Mouse (Mus musculus): ENCODE measurements around the gene Hist1h3f. TPM values are rescaled to one million over a fixed set of nuclear protein-coding genes. Genes with fewer than 3 reads are reported as not detected.
A peak's percentile ranks its signal among the peaks of the same experiment; 100 is the strongest.

The Hist1h3f gene
- total and polyA plus RNA-seq, 2 experiments = 0.29 to 11.1 TPM

DNA sequence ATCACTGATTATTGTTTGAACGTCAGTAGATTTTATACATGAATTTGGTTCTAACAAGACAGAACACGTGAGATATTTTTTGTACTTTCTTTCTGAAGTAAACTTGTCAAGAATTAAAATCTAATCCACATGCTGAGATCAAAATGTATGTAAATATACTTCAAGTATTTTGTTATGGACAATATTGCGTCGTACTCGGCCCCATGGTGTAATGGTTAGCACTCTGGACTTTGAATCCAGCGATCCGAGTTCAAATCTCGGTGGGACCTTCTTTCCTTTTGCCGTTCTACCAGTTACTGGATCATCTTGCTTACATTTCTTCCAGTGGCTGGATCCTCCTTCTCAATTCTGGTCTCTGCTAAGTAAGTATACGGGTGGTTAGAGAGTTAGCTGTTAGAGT is 24.4 kb upstream of the Hist1h3f start:
- H3K27ac ChIP-seq (replicated peaks; ENCODE audit: insufficient read depth, low read depth, low read length) = no peak overlapping the region
- no peak for TF ChIP-seq CTCF (IDR thresholded peaks at IDR 0.05; ENCODE audit: low read depth, low read length)
- no peak for TF ChIP-seq POLR2A (IDR thresholded peaks at IDR 0.05; ENCODE audit: extremely low read depth, insufficient read depth, low read length)
- peaks cover 2% of the 10 kb centered on the region; the same call in 1 of the 2 replicates for H3K4me1 ChIP-seq (ENCODE audit: control insufficient read depth, insufficient read depth, low read length)
- WGBS = under 1% methylated on average over 10 of the region's 10 CpGs
- no peaks in the 10 kb centered on the region for H3K79me2 ChIP-seq (ENCODE audit: control insufficient read depth, insufficient read depth, low read length)
- DNase-seq (ENCODE audit: extremely low read depth, low read depth, low spot score) = peak; percentile 70
- no peaks in the 10 kb centered on the region for H3K27me3 ChIP-seq (ENCODE audit: control insufficient read depth, insufficient read depth, low read length)
- H3K9ac ChIP-seq (ENCODE audit: low read depth, low read length) = no peak overlapping the region
- no peaks in the 10 kb centered on the region for H3K36me3 ChIP-seq (ENCODE audit: control insufficient read depth, insufficient read depth, low read length)
- peak overlapping the region; percentile 28; the same call in 1 of the 2 replicates for H3K4me3 ChIP-seq (ENCODE audit: insufficient read depth, low read depth, low read length)

DNA sequence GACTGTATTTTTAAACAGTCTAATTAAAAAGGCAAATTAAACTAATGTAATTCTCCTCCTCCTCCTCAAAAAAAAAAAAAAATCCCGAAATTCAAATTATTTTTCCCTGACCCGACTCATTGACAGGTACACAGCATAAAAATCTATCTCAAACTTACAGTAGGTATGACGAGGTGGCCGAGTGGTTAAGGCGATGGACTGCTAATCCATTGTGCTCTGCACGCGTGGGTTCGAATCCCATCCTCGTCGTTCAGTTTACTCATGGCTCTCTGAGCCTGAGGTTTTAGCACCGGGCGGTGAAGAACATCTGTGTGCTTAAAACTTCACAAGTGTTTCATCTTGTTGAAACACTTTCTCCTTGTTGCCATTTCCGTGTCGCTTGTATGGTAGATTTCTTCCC is 22.1 kb upstream of the Hist1h3f start:
- H3K27ac ChIP-seq (replicated peaks; ENCODE audit: insufficient read depth, low read depth, low read length) = no peak overlapping the region
- H3K27me3 ChIP-seq (ENCODE audit: control insufficient read depth, insufficient read depth, low read length) = no peaks in the 10 kb centered on the region
- H3K4me3 ChIP-seq (ENCODE audit: insufficient read depth, low read depth, low read length) = no peak overlapping the region
- no peak overlapping the region for H3K9ac ChIP-seq (ENCODE audit: low read depth, low read length)
- TF ChIP-seq CTCF (IDR thresholded peaks at IDR 0.05; ENCODE audit: low read depth, low read length) (no peak), POLR2A (IDR thresholded peaks at IDR 0.05; ENCODE audit: extremely low read depth, insufficient read depth, low read length) (no peak)
- no peaks in the 10 kb centered on the region for H3K4me1 ChIP-seq (ENCODE audit: control insufficient read depth, insufficient read depth, low read length)
- H3K36me3 ChIP-seq (ENCODE audit: control insufficient read depth, insufficient read depth, low read length) = no peaks in the 10 kb centered on the region
- peak; percentile 78 for DNase-seq (ENCODE audit: extremely low read depth, low read depth, low spot score)
- no peaks in the 10 kb centered on the region for H3K79me2 ChIP-seq (ENCODE audit: control insufficient read depth, insufficient read depth, low read length)
- 2% methylated on average over 14 of the region's 14 CpGs for WGBS

DNA sequence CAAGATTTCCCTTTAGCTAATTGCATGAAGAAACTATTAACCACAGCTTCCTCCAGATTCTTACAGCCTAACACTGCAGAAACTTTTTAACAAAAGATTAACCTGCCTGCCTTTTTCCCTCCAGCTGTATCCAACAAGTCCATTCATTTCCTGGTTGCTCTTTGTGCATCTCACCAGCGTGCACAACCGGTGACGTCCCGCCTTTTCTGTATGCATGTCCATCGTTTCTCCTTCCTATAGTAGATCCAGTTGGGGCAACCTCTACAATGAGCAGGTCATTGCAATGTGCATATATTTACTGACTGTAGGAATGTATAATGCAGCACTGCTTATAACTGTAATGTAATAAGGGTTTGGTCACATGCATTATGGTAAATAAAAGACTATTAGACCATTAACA is 19.9 kb upstream of the Hist1h3f start:
- no peaks in the 10 kb centered on the region for H3K4me1 ChIP-seq (ENCODE audit: control insufficient read depth, insufficient read depth, low read length)

DNA sequence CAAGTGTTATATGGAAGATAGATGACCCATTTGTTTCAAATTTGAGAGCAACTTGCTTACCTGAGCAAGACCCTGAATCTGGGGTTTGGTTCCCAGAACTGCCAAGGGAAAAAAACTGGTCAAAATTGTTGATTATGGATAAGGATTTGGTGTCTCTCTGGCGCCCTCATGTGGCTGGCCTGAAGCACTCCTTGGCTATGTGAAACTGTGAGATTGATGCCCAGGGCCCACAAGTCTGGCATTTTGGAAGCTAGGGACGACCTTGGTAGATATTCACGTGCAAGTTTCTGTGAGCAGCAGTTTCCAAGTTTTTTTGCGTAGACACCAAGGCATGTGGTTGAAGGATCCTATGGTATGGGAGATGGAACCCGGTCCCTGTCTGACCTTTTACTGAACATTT is 19.2 kb upstream of the Hist1h3f start:
- H3K4me1 ChIP-seq (ENCODE audit: control insufficient read depth, insufficient read depth, low read length) = no peaks in the 10 kb centered on the region
- H3K79me2 ChIP-seq (ENCODE audit: control insufficient read depth, insufficient read depth, low read length) = no peaks in the 10 kb centered on the region
- H3K9ac ChIP-seq (ENCODE audit: low read depth, low read length) = no peak overlapping the region
- H3K27ac ChIP-seq (replicated peaks; ENCODE audit: insufficient read depth, low read depth, low read length) = no peak overlapping the region
- WGBS = 11% methylated on average over 5 of the region's 5 CpGs
- H3K4me3 ChIP-seq (ENCODE audit: insufficient read depth, low read depth, low read length) = no peak overlapping the region
- no peaks in the 10 kb centered on the region for H3K36me3 ChIP-seq (ENCODE audit: control insufficient read depth, insufficient read depth, low read length)
- H3K27me3 ChIP-seq (ENCODE audit: control insufficient read depth, insufficient read depth, low read length) = no peaks in the 10 kb centered on the region
- TF ChIP-seq CTCF (IDR thresholded peaks at IDR 0.05; ENCODE audit: low read depth, low read length) (peak; percentile 85), POLR2A (IDR thresholded peaks at IDR 0.05; ENCODE audit: extremely low read depth, insufficient read depth, low read length) (no peak)
- peak; percentile 74 for DNase-seq (ENCODE audit: extremely low read depth, low read depth, low spot score)

More for the DNA sequence above, 19.9 kb upstream of the Hist1h3f start:
- Histone ChIP-seq H3K27me3 (ENCODE audit: control insufficient read depth, insufficient read depth, low read length) (no peaks in the 10 kb centered on the region), H3K79me2 (ENCODE audit: control insufficient read depth, insufficient read depth, low read length) (no peaks in the 10 kb centered on the region), H3K4me3 (ENCODE audit: insufficient read depth, low read depth, low read length) (no peak overlapping the region), H3K9ac (ENCODE audit: low read depth, low read length) (no peak overlapping the region), H3K27ac (replicated peaks; ENCODE audit: insufficient read depth, low read depth, low read length) (no peak overlapping the region), H3K36me3 (ENCODE audit: control insufficient read depth, insufficient read depth, low read length) (no peaks in the 10 kb centered on the region)
- 42% methylated on average over 5 of the region's 5 CpGs for WGBS
- TF ChIP-seq POLR2A (IDR thresholded peaks at IDR 0.05; ENCODE audit: extremely low read depth, insufficient read depth, low read length) = no peak
- no peak for TF ChIP-seq CTCF (IDR thresholded peaks at IDR 0.05; ENCODE audit: low read depth, low read length)
- no peak for DNase-seq (ENCODE audit: extremely low read depth, low read depth, low spot score)

DNA sequence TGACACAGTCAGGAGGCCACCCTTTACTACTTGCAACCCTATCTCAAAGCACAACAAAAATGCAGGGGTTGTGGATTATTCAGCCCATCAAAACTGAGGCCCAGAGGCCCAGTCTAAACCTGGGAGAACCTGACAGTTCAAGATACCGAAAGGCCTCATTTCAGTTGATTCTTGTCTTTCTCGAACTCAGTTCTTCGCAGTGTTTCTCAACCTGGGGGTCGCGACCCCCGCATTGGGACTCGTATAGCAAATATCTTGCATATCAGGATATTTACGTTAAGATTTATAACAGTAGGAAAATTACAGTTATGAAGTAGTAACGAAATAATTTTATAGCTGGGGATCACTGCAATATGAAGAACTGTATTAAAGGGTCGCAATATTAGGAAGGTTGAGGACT is 18.0 kb upstream of the Hist1h3f start:
- Histone ChIP-seq H3K9ac (ENCODE audit: low read depth, low read length) (no peak overlapping the region), H3K36me3 (ENCODE audit: control insufficient read depth, insufficient read depth, low read length) (no peaks in the 10 kb centered on the region), H3K79me2 (ENCODE audit: control insufficient read depth, insufficient read depth, low read length) (no peaks in the 10 kb centered on the region), H3K27me3 (ENCODE audit: control insufficient read depth, insufficient read depth, low read length) (no peaks in the 10 kb centered on the region), H3K27ac (replicated peaks; ENCODE audit: insufficient read depth, low read depth, low read length) (no peak overlapping the region), H3K4me1 (ENCODE audit: control insufficient read depth, insufficient read depth, low read length) (no peaks in the 10 kb centered on the region), H3K4me3 (ENCODE audit: insufficient read depth, low read depth, low read length) (no peak overlapping the region)
- TF ChIP-seq CTCF (IDR thresholded peaks at IDR 0.05; ENCODE audit: low read depth, low read length) (no peak), POLR2A (IDR thresholded peaks at IDR 0.05; ENCODE audit: extremely low read depth, insufficient read depth, low read length) (no peak)
- 5% methylated on average over 10 of the region's 10 CpGs for WGBS
- DNase-seq (ENCODE audit: extremely low read depth, low read depth, low spot score) = no peak

DNA sequence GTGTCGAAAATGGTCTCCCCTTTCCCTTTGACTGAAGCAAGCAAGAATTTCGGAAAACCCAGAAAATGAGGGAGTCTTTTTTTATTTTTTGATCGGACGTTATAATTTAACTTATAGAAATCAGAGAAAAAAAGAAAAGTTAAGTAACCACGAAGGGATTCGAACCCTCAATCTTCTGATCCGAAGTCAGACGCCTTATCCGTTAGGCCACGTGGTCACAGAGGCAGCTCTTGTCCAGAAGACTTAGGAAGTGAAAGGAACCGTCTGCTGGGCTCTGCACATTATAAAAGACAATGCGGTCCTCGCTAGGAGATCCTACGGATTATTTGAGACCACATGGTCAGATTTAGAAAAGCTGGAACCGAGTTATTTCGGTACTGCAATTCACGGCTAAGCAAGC is 17.5 kb upstream of the Hist1h3f start:
- no peaks in the 10 kb centered on the region for H3K79me2 ChIP-seq (ENCODE audit: control insufficient read depth, insufficient read depth, low read length)
- H3K9ac ChIP-seq (ENCODE audit: low read depth, low read length) = peak overlapping the region; percentile 55; the same call in 1 of the 2 replicates
- 1% methylated on average over 17 of the region's 17 CpGs for WGBS
- H3K36me3 ChIP-seq (ENCODE audit: control insufficient read depth, insufficient read depth, low read length) = no peaks in the 10 kb centered on the region
- no peak overlapping the region for H3K27ac ChIP-seq (replicated peaks; ENCODE audit: insufficient read depth, low read depth, low read length)
- H3K4me3 ChIP-seq (ENCODE audit: insufficient read depth, low read depth, low read length) = peak overlapping the region; percentile 31
- H3K4me1 ChIP-seq (ENCODE audit: control insufficient read depth, insufficient read depth, low read length) = no peaks in the 10 kb centered on the region
- DNase-seq (ENCODE audit: extremely low read depth, low read depth, low spot score) = peak; percentile 67
- no peaks in the 10 kb centered on the region for H3K27me3 ChIP-seq (ENCODE audit: control insufficient read depth, insufficient read depth, low read length)
- TF ChIP-seq CTCF (IDR thresholded peaks at IDR 0.05; ENCODE audit: low read depth, low read length) (no peak), POLR2A (IDR thresholded peaks at IDR 0.05; ENCODE audit: extremely low read depth, insufficient read depth, low read length) (no peak)

Data from liver, adult 2 months (tissue).